Mouse (Mus musculus) intestine, embryonic 15.5 days (tissue): ENCODE measurements around the gene Cyp46a1. TPM values are rescaled to one million over a fixed set of nuclear protein-coding genes. Genes with fewer than 3 reads are reported as not detected.
A peak's percentile ranks its signal among the peaks of the same experiment; 100 is the strongest.

Experiments used
- ATAC-seq: fragments of 200-750 bp; cut with Nextera tagmentation; 2 replicates; pipeline ENCODE4 v1.8.0; 2017; ENCODE audit warnings: moderate TSS enrichment, moderate library complexity
- H3K27ac ChIP-seq: fragments of 300-500 bp; sonication (generic); 2 replicates; pipeline ENCODE4 v1.5.1; 2015; ENCODE audit warnings: mild to moderate bottlenecking, inconsistent platforms
- H3K27me3 ChIP-seq: fragments of 300-500 bp; sonication (generic); replicated peaks from 2 replicates; pipeline ENCODE4 v1.6.1; 2015; ENCODE audit warnings: inconsistent platforms
- H3K36me3 ChIP-seq: fragments of 300-500 bp; sonication (generic); 2 replicates; pipeline ENCODE4 v1.6.1; 2015; ENCODE audit warnings: inconsistent platforms
- H3K4me1 ChIP-seq: fragments of 300-500 bp; sonication (generic); replicated peaks from 2 replicates; pipeline ENCODE4 v1.6.1; 2015; ENCODE audit warnings: inconsistent platforms
- H3K4me2 ChIP-seq: fragments of 300-500 bp; sonication (generic); replicated peaks from 2 replicates; pipeline ENCODE4 v1.6.1; 2015; ENCODE audit warnings: mild to moderate bottlenecking, inconsistent platforms
- H3K4me3 ChIP-seq: fragments of 300-500 bp; sonication (generic); replicated peaks from 2 replicates; pipeline ENCODE4 v1.5.1; 2015; ENCODE audit warnings: inconsistent platforms
- H3K9ac ChIP-seq: fragments of 300-500 bp; sonication (generic); 2 replicates; pipeline ENCODE4 v1.6.1; 2015; ENCODE audit warnings: inconsistent platforms
- H3K9me3 ChIP-seq: fragments of 300-500 bp; sonication (generic); 2 replicates; pipeline ENCODE4 v1.6.1; 2016; ENCODE audit warnings: inconsistent platforms
- WGBS: fragments of 180-500 bp; shearing (Covaris S2); methylation state at CpG from one replicate; pipeline ENCODE4 v1.1.7; 2015; 5-methylcytosine and 5-hydroxymethylcytosine counted together
- polyA plus RNA-seq: library from polyadenylated mRNA; unstranded; fragments of >200 nt; fragmentation: Nextera tagmentation; extraction: Ambion mirVana; gene quantifications from 2 replicates; pipeline ENCODE4 v1.2.1, GENCODE M21; 2015

Cyp46a1 gene
- polyA plus RNA-seq, 1 experiment from 2014 or later: 5.4 TPM

- peaks cover 42% of the 10 kb centered on the region for H3K4me1 ChIP-seq
Measured at GRCm38 (mm10) chr12:108370596-108371428, 36.6 kb downstream of the Cyp46a1 start, which contains the start of gene Eml1. TSS of gene Eml1 (plus strand) at chr12:108370957.

DNA sequence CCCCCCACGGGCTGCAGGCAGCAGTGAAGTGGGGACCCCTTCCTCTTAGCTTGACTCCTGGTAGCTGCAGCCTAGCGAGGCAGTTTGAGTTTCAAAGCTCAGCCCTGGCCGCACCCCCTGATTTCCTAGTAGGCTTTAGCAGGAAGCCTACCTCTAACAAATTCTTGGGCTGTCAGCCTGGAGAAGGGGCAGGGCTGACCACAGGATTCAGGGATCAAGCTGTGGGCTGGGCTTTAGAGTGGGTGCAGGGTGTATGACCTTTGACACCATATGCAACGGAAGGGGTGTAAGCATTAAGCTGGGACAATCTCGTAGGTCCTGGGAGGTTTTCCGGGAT, 37.2 kb downstream of the Cyp46a1 start:
- H3K9me3 ChIP-seq: no peaks in the 10 kb centered on the region
- H3K4me2 ChIP-seq: peak overlapping the region; percentile 38
- peak overlapping the region; percentile 74 for H3K27ac ChIP-seq
- peak overlapping the region; percentile 9; the same call in 1 of the 2 replicates for H3K9ac ChIP-seq
- peaks cover 38% of the 10 kb centered on the region for H3K4me1 ChIP-seq
- 0 out of 2 replicates have a peak overlapping the region, but pooled peaks have one; percentile 10 for H3K4me3 ChIP-seq
- no peaks in the 10 kb centered on the region for H3K27me3 ChIP-seq
- H3K36me3 ChIP-seq: no peaks in the 10 kb centered on the region
- 60% methylated on average over 6 of the region's 6 CpGs for WGBS
- peak; percentile 11; the same call in 1 of the 2 replicates for ATAC-seq

More at GRCm38 (mm10) chr12:108370596-108371428, 36.6 kb downstream of the Cyp46a1 start, which contains the start of gene Eml1:
- 0 out of 2 replicates have a peak within 1 kb of the TSS, but pooled peaks have one; percentile 10 for H3K4me3 ChIP-seq
- 56% methylated on average over 19 of the region's 19 CpGs for WGBS
- no peaks in the 10 kb centered on the region for H3K36me3 ChIP-seq
- H3K4me2 ChIP-seq: peak within 1 kb of the TSS; percentile 38
- peak; percentile 48 for ATAC-seq
- no peaks in the 10 kb centered on the region for H3K27me3 ChIP-seq
- peak within 1 kb of the TSS; percentile 74 for H3K27ac ChIP-seq
- H3K9ac ChIP-seq: peak within 1 kb of the TSS; percentile 9; the same call in 1 of the 2 replicates
- no peaks in the 10 kb centered on the region for H3K9me3 ChIP-seq

- H3K4me1 ChIP-seq: peaks cover 38% of the 10 kb centered on the region
- 0 out of 2 replicates have a peak overlapping the region, but pooled peaks have one; percentile 38 for H3K4me2 ChIP-seq
- WGBS: 81% methylated on average over 17 of the region's 17 CpGs
- H3K27me3 ChIP-seq: no peaks in the 10 kb centered on the region
- H3K9ac ChIP-seq: no peak overlapping the region; the same call in 1 of the 2 replicates
- H3K9me3 ChIP-seq: no peaks in the 10 kb centered on the region
- 0 out of 2 replicates have a peak overlapping the region, but pooled peaks have one; percentile 3 for H3K4me3 ChIP-seq
- ATAC-seq: no peak
- H3K36me3 ChIP-seq: no peaks in the 10 kb centered on the region
- H3K27ac ChIP-seq: peak overlapping the region; percentile 74; the same call in 1 of the 2 replicates
Measured at GRCm38 (mm10) chr12:108372241-108372640, 38.1 kb downstream of the Cyp46a1 start.

- Histone ChIP-seq H3K4me3 (no peak overlapping the region), H3K4me2 (no peak overlapping the region), H3K9ac (no peak overlapping the region), H3K27me3 (no peaks in the 10 kb centered on the region), H3K9me3 (no peaks in the 10 kb centered on the region), H3K36me3 (no peaks in the 10 kb centered on the region), H3K27ac (peak overlapping the region; percentile 74; the same call in 1 of the 2 replicates), H3K4me1 (peaks cover 38% of the 10 kb centered on the region)
- no peak for ATAC-seq
- 38% methylated on average over 9 of the region's 9 CpGs for WGBS
Measured at GRCm38 (mm10) chr12:108373611-108374010, 39.4 kb downstream of the Cyp46a1 start.

DNA sequence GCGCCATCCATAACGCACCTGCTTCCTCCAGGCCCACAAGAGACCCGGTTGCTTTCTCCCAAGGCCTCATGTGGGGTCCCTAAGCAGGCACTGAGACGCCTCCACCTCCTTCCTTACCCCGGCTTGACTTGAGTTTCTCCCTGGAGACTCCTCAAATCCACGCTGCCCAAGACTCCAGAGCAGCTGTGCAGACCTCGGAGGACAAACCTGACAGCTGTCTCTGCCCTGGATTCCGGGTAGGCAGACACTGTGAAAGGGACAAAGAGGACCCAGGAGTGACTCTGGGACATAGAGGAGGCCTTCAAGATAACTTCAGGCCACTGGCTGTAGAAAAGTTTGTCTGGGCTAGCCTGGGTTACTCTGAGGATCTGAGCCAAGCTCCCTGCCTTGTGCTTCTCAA, 40.5 kb downstream of the Cyp46a1 start:
- Histone ChIP-seq H3K4me3 (no peak overlapping the region), H3K9me3 (no peaks in the 10 kb centered on the region), H3K27ac (0 out of 2 replicates have a peak overlapping the region, but pooled peaks have one; percentile 30), H3K36me3 (no peaks in the 10 kb centered on the region), H3K27me3 (no peaks in the 10 kb centered on the region), H3K4me2 (no peak overlapping the region), H3K4me1 (peaks cover 31% of the 10 kb centered on the region), H3K9ac (no peak overlapping the region)
- WGBS: 82% methylated on average over 8 of the region's 8 CpGs
- ATAC-seq: no peak

GRCm38 (mm10) chr12:108378379-108379133, 44.4 kb downstream of the Cyp46a1 start:
- Histone ChIP-seq H3K27me3 (no peaks in the 10 kb centered on the region), H3K9me3 (no peaks in the 10 kb centered on the region), H3K4me1 (peaks cover 12% of the 10 kb centered on the region), H3K4me3 (no peak overlapping the region), H3K4me2 (no peak overlapping the region), H3K27ac (no peak overlapping the region), H3K36me3 (no peaks in the 10 kb centered on the region), H3K9ac (no peak overlapping the region)
- 85% methylated on average over 13 of the region's 13 CpGs for WGBS
- no peak for ATAC-seq

- peak; percentile 45; the same call in 1 of the 2 replicates for ATAC-seq
- no peaks in the 10 kb centered on the region for H3K4me1 ChIP-seq
- no peaks in the 10 kb centered on the region for H3K36me3 ChIP-seq
- 63% methylated on average over 13 of the region's 13 CpGs for WGBS
- no peaks in the 10 kb centered on the region for H3K9me3 ChIP-seq
- H3K27ac ChIP-seq: no peak overlapping the region
- H3K4me2 ChIP-seq: no peak overlapping the region
- H3K27me3 ChIP-seq: no peaks in the 10 kb centered on the region
- no peak overlapping the region for H3K9ac ChIP-seq
- H3K4me3 ChIP-seq: no peak overlapping the region
Measured at GRCm38 (mm10) chr12:108386476-108387232, 52.5 kb downstream of the Cyp46a1 start.

DNA sequence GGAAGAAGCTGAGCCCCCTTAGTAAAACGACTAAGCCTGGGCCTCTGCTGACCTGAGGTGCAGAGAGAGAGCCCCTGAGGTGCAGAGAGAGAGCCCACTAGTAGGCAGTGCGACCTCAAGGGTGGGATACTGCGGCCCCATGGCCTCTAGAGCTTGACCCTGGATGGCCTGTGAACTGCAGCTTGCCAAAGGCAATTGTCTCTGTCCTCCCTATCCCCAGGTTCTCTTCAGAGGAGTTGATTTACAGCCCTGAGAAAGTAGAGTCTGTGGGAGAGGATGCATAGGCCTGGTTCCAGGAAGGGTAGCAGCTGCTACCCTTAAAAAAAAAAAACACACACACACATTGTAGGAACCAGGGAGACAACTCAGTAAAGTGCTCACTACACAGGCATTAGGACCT, 55.5 kb downstream of the Cyp46a1 start:
- H3K9ac ChIP-seq: no peak overlapping the region
- H3K4me2 ChIP-seq: no peak overlapping the region
- WGBS: 42% methylated on average over 3 of the region's 3 CpGs
- H3K27ac ChIP-seq: no peak overlapping the region
- peaks cover 17% of the 10 kb centered on the region for H3K4me1 ChIP-seq
- H3K4me3 ChIP-seq: no peak overlapping the region
- ATAC-seq: no peak
- H3K27me3 ChIP-seq: no peaks in the 10 kb centered on the region
- H3K36me3 ChIP-seq: no peaks in the 10 kb centered on the region
- no peaks in the 10 kb centered on the region for H3K9me3 ChIP-seq

- peak; percentile 68 for ATAC-seq
Measured at GRCm38 (mm10) chr12:108392254-108393044, 58.3 kb downstream of the Cyp46a1 start.

GRCm38 (mm10) chr12:108393082-108393481, 58.9 kb downstream of the Cyp46a1 start:
- ATAC-seq: peak; percentile 42
- Histone ChIP-seq H3K9me3 (no peaks in the 10 kb centered on the region), H3K9ac (no peak overlapping the region), H3K4me3 (no peak overlapping the region), H3K4me1 (peaks cover 17% of the 10 kb centered on the region), H3K27ac (0 out of 2 replicates have a peak overlapping the region, but pooled peaks have one; percentile 1), H3K27me3 (no peaks in the 10 kb centered on the region), H3K36me3 (no peaks in the 10 kb centered on the region), H3K4me2 (no peak overlapping the region)
- WGBS: 77% methylated on average over 4 of the region's 4 CpGs

More at GRCm38 (mm10) chr12:108392254-108393044, 58.3 kb downstream of the Cyp46a1 start:
- H3K36me3 ChIP-seq: no peaks in the 10 kb centered on the region
- no peak overlapping the region for H3K4me2 ChIP-seq
- 66% methylated on average over 12 of the region's 12 CpGs for WGBS
- H3K27ac ChIP-seq: 0 out of 2 replicates have a peak overlapping the region, but pooled peaks have one; percentile 1
- H3K4me3 ChIP-seq: no peak overlapping the region
- no peaks in the 10 kb centered on the region for H3K27me3 ChIP-seq
- H3K4me1 ChIP-seq: peaks cover 17% of the 10 kb centered on the region
- no peaks in the 10 kb centered on the region for H3K9me3 ChIP-seq
- H3K9ac ChIP-seq: no peak overlapping the region

DNA sequence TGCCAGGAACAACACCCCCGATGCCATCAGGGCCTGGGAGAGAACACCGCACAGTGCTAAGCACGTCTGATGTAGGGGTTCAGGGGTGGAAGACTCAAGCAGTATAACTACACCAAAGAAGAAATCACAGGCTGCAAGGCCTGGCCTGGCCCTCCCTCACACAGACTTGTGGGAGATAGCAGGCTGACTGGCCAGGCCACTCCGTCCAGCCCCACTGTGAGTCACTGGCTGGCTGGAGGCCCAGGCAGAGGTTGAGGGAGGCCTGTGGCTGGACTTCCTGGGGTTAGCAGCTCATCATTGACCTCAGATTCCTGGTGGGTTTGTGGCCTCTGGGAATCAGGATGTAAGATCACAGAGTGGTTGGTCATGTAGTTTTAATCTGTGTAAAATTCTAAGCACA, 59.5 kb downstream of the Cyp46a1 start:
- H3K4me2 ChIP-seq: no peak overlapping the region
- H3K4me1 ChIP-seq: peaks cover 17% of the 10 kb centered on the region
- WGBS: 70% methylated on average over 4 of the region's 4 CpGs
- no peaks in the 10 kb centered on the region for H3K9me3 ChIP-seq
- peak; percentile 50 for ATAC-seq
- no peak overlapping the region for H3K4me3 ChIP-seq
- H3K36me3 ChIP-seq: no peaks in the 10 kb centered on the region
- H3K27ac ChIP-seq: 0 out of 2 replicates have a peak overlapping the region, but pooled peaks have one; percentile 1
- no peak overlapping the region for H3K9ac ChIP-seq
- no peaks in the 10 kb centered on the region for H3K27me3 ChIP-seq
